Comparison of ENCODE assay signal across 29 mouse cellular contexts in genomic region chr7:44498922-44499321, GRCm38 (mm10). TPM values are rescaled to one million over a fixed set of nuclear protein-coding genes. Genes with fewer than 3 reads are reported as not detected.
"Had no signal": no experiment of that assay in that cellular context is flagged by ENCODE, and none has a peak within 500 bp of the region (broad histone marks: within the 10 kb centered on the region; RNA-seq: fewer than 3 reads in every experiment).

No protein-coding gene starts in this region.

- H3K4me3 ChIP-seq: heart, adult 2 months; heart, embryonic 13.5 days; heart, embryonic 15.5 days; hindbrain, embryonic 13.5 days; hindbrain, embryonic 15.5 days; kidney, embryonic 15.5 days; left cerebral cortex, adult 2 months; limb, embryonic 13.5 days; limb, embryonic 15.5 days had no signal

- H3K36me3 ChIP-seq: heart, embryonic 15.5 days; hindbrain, embryonic 15.5 days had no signal

- DNase-seq: gastrocnemius, postnatal 14 days; heart, adult 2 months; heart, postnatal 14 days; heart, postnatal 36 days; kidney, adult 11 months; kidney, adult 2 months; kidney, adult 9 months; kidney, postnatal 14 days; kidney, postnatal 36 days; layer of hippocampus, adult 9-11 months had no signal

- H3K9ac ChIP-seq: heart, embryonic 13.5 days; heart, embryonic 15.5 days; hindbrain, embryonic 13.5 days; hindbrain, embryonic 15.5 days; kidney, embryonic 15.5 days; limb, embryonic 13.5 days; limb, embryonic 15.5 days had no signal

- H3K9me3 ChIP-seq: heart, embryonic 13.5 days; heart, embryonic 15.5 days; hindbrain, embryonic 13.5 days; hindbrain, embryonic 15.5 days; kidney, embryonic 15.5 days; limb, embryonic 13.5 days; limb, embryonic 15.5 days had no signal

- H3K27me3 ChIP-seq: hindbrain, embryonic 15.5 days; limb, embryonic 15.5 days had no signal

- H3K4me2 ChIP-seq: heart, embryonic 11.5 days; heart, embryonic 13.5 days; heart, embryonic 15.5 days; hindbrain, embryonic 13.5 days; hindbrain, embryonic 15.5 days; kidney, embryonic 15.5 days; limb, embryonic 13.5 days; limb, embryonic 15.5 days had no signal

- H3K27ac ChIP-seq: heart, adult 2 months; heart, embryonic 13.5 days; heart, embryonic 15.5 days; hindbrain, embryonic 13.5 days; hindbrain, embryonic 15.5 days; hindbrain, postnatal 0 days; kidney, embryonic 15.5 days; kidney, postnatal 0 days; left cerebral cortex, adult 2 months; limb, embryonic 13.5 days; limb, embryonic 15.5 days had no signal

- ATAC-seq: hindbrain, postnatal 0 days; intestine, embryonic 16.5 days had no signal

RNA-seq across cellular contexts. Expression of gene Fam71e1, which starts 2.5 kb away (rescaled TPM):
- total RNA-seq: hematopoietic stem cell, adult 5-6 weeks had no signal

RNA-seq across cellular contexts. Expression of gene Mybpc2, which starts 25.5 kb away (rescaled TPM):
- total RNA-seq: hematopoietic stem cell, adult 5-6 weeks had no signal

RNA-seq across cellular contexts. Expression of gene Spib, which starts 32.9 kb away (rescaled TPM):
- total RNA-seq: gastrocnemius, adult 8-10 months; gastrocnemius, postnatal 36 days; hematopoietic stem cell, adult 5-6 weeks; layer of hippocampus, adult 18-20 months; layer of hippocampus, postnatal 14 days; left cerebral cortex, postnatal 36 days had no signal
- polyA plus RNA-seq: heart, embryonic 11.5 days; hindbrain, embryonic 11.5 days; hindbrain, embryonic 13.5 days; hindbrain, embryonic 15.5 days; hindbrain, postnatal 0 days had no signal
